Mouse (Mus musculus) cerebellum, adult 18-20 months (tissue): ENCODE data around the gene Plxna2.

Experiments
- DNase-seq, 2 experiments: peaks; one replicate each; pipeline ENCODE4 v3.0.0; 2021

Plxna2 gene

DNA sequence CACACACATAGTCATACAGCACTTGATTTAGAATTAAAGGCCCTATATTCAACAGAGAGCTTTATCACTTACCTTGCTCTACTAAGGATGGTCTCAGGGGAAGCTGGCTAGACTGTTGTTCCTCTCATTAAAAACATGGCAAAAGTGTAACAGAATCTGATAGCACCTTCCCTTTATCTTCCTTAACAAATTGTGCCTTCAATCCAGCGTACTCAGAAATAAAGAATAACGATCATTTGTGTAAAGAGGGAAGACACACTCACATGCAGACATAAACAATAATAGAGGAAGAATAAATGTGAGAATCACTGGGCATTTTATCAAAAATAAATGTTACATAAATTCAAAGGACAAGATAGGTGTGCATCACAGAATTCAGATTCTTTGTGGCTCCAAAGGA, at the start of gene Plxna2:
Gene Plxna2 (plus strand): TSS at position 301 of the 400 bp plus-strand sequence.
- no peak for DNase-seq

DNA sequence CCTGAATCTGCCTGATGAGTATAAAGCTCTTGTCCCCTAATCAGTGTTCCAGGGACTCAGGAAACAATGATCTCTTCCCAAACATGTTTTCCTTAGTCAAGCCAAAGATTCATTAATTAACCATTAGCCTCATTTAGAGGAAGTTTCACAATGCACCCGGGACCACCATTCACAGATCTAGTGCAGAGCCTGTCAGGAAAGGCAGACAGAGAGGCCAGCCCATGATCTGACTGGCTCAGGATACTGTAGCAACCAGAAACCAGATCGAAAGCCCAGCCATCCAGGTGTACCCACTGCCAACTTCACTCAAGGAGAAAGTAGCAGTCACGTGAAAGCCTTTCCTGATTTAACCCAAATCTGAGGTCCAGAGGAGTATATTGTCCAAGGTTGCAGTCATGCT, 44.1 kb upstream of the Plxna2 start:
- no peak for DNase-seq

GRCm38 (mm10) chr1:194578270-194578669, 39.7 kb upstream of the Plxna2 start:
- peak; percentile 91 to 94 for DNase-seq

DNA sequence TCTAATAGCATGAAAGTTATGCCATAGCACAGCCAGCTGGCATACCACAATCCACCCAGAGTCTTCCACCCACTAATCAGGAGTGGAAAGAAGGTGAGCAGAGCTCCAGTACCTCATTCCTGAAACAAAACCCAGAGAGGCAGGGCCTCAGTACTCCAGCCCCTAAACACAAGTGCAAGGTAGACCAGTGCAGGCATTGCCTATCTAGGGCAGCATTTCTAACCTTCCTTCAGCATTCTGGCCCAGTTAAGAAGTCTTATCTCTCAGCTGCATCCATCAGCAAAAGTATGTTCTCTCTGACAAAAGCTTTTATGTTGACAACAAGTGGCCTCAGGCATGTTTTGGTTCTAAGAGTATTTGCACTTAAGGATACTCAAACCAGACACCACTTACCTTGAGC, 37.5 kb upstream of the Plxna2 start:
- DNase-seq, result no peak

DNA sequence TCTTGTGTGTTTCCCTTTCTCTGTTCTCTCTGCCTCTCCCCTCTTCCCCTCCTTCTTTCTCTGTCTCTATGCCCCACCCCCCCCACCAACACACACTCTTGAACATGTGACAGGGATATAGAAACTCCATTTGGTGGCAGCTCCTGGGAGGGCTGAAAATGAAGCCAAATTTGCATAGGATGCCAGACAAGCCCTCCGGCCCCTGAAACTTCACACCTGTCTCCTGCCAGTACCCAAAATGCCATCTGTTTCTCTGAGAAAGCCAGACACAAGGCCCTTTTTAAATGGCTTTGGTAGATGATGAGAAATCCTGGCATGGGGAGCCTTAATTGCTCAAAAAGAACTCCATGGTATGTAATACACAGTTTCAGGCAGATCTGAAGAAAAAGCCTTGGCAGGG, 31.3 kb upstream of the Plxna2 start:
- DNase-seq, result peak; percentile 56 to 67

GRCm38 (mm10) chr1:194587532-194587931, 30.5 kb upstream of the Plxna2 start:
- DNase-seq, result peak; percentile 41 to 50

DNA sequence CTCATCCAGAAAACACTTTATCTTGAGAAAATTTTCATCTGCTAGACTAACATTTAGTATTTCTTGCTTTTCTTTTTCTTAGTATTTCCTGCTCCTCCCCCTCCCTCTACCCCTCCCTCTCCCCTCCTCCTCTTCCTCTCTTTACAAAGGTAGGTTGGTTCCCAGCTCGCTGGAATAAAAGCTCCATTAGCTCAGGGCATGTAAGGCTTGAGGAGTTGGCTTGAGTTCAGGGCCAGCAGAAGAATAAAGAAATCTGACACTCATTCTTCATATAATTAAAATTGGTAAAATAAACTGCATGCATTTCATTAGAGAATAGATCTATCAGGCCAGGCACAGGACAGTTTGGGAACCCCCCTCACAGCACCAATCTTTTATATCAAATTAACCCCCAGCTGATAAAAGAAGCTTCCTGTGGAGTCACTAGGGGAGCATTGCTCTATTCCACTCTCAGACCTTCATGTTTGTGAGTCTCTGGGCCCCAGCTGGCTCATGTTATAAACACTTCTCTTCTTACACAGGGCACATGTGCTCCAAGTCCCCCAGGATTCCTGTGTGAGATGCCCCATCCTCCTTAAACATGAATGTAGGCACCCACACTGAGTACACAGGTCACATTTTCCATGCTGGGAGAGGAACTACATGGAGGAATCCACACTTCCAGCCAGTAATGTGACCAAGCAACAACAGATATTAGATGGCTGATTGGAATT, 29.9 kb upstream of the Plxna2 start:
- no peak for DNase-seq

DNA sequence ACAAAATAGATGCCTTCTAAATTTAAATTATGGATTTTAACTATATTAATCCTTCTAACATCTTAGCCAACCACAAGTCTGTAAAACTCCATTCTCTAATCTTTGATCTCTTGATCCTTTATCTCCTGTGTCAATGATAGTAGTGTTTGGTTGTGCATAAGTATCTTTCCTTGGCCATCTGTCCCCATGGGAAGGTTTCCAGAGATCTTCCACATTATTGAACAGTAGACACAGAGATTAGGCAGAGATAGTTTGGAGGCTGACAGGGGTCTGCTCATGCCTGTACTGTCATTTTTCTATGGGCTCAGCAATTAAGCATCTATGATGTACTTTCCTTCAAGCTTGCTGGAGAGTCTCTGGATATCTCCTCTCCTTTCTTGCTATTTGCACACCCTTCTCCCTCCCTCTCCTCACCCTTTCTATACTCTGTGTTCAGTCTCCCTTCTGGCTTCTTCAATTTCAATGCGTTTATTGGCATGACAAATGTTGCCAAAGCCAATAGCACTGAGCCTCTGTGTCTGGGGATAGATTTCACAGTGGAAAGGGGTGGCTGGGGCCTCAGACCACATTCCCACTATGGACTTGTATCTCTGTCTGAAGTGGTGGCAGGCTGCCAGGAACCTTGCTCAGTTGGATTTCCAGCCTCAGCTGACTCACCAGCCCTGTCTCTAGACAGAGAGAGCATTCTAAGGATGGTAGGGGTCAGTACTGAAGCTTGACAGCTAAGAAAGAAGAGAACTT, 29.1 kb upstream of the Plxna2 start:
- DNase-seq, result peak; percentile 63 to 69

DNA sequence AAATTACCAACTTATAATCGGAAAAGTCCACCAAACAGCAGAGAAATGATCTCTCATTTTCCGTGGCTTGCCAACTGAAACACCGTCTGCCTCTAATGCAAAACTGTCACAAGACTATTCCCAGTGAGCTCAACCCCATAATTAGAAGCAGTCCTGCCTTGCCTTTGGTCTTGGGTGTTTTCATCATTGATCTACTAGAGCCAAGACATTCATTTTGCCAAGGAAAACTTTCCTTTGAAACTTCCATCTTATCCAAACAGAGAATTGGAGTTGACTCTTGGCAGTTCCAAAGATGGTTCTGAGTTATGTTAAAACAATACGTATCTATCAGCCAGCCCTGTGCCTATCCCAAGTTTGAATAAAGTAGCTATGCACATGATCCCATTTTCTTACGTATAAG, 24.9 kb upstream of the Plxna2 start:
- no peak for DNase-seq

DNA sequence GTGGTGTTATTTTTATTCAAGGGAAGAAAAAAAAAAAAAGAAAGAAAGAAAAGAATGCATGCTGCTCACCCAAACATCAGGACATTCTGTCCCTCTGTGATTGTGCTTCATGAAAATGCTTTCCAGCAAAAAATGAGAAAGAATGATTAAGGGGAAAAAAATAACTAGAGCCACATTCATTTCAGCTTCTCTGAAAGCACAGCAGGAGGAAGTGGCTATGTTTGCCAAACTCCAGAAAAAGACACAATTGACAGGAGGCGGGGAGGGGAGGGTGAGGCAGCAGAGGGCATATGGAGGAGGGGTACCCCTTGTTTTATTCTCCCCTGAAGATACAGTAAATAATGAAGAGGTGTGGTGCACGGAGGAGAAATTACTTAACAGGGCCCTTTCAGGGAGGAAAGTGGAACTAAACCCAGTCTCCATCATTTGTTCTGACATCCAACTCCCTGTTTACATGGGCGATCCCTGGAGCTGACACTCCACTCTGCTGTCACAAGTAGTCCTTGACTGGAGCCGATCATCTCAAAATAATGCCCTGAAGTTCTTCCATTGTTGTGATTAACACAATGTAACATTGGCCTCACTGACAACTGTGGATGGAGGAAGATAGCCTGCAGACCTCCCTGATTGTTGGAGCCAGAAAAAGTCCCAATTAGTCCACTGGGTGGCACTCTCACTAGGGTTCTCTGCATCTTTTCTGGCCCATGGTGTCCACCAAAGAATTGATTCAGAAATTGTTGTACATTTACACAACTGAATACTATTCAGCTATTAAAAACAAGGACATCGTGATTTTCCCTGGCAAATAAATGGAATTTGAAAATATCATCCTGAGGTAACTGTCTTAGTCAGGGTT, 10.4 kb upstream of the Plxna2 start:
- DNase-seq, result no peak

- DNase-seq, result no peak
Measured at GRCm38 (mm10) chr1:194610516-194610915, 7.5 kb upstream of the Plxna2 start.

- no peak for DNase-seq
Measured at GRCm38 (mm10) chr1:194612628-194613027, 5.4 kb upstream of the Plxna2 start.

DNA sequence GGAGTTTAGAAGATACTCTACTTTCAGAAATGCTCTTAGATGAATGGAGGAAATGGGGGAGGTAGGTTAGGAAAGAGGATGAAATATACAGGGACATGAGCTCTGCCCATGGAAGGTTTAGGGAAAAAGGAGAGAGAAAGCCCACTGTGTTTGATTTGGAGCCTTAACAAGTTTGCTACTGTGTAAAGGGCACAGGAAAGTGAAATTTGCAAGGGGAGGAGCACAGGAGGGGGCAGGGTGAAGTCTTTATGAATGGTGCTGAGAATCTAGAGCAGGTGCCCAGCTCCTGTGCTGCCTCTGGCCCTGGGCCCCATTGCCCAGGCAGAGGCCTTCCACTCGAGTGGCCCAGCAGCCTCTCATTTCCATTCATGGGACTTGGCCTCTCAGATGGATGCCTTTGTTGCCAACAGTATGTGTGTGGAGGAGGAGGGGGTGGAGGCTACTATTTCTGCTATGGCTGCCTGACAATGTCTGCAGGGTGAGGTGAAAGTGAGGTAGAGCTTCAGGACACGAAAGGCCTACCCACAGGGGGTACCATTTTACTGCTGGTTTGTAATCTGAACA, 4.7 kb upstream of the Plxna2 start:
- DNase-seq, result peak in 1 of 2 experiments; percentile 29

DNA sequence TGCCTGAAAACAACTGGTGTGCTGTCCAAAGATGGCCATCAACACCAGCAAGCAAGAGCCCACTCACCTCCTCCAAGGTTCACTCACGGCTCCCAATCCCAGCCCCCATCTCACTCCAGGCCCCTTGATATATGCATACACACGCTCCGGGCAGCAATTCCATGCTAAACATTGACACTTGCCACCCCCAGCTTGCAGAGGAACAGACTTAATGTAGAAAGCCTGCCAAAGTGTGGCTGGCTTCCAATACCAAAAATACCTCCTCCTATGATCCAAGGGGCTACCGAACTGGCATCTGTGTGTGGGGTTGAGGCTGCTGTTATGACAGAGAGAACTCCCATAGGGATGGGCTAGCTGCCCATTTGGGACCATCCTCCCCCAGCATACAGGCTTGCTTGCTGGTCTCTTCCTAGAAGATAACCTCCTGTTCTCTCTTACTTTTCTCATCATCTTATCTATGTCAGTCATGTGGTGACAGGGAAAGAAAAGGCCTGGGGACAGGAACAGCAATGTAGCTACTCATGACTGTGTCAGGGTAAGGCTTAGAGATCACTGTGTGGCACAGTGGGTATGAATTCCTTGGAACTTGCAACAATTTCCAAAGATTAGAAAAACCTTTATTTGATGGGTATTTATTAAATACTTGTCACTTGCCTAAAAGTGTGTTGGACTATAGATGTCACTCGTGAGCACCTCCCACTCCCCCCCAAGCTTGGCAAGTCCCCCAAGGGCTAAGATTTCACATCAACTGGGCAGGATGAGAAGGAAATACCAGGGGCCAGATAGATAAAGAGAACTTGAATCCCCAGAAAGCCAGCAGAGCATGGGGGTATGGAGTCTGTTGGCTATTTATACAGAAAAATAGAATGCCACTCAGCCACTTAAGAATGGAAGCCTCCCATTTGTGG, 3.8 kb upstream of the Plxna2 start:
- DNase-seq, result no peak

- no peak for DNase-seq
Measured at GRCm38 (mm10) chr1:194616136-194616535, 1.9 kb upstream of the Plxna2 start.

- peak; percentile 89 to 90 for DNase-seq
Measured at GRCm38 (mm10) chr1:194618841-194619311, 858 bp downstream of the Plxna2 start.

DNA sequence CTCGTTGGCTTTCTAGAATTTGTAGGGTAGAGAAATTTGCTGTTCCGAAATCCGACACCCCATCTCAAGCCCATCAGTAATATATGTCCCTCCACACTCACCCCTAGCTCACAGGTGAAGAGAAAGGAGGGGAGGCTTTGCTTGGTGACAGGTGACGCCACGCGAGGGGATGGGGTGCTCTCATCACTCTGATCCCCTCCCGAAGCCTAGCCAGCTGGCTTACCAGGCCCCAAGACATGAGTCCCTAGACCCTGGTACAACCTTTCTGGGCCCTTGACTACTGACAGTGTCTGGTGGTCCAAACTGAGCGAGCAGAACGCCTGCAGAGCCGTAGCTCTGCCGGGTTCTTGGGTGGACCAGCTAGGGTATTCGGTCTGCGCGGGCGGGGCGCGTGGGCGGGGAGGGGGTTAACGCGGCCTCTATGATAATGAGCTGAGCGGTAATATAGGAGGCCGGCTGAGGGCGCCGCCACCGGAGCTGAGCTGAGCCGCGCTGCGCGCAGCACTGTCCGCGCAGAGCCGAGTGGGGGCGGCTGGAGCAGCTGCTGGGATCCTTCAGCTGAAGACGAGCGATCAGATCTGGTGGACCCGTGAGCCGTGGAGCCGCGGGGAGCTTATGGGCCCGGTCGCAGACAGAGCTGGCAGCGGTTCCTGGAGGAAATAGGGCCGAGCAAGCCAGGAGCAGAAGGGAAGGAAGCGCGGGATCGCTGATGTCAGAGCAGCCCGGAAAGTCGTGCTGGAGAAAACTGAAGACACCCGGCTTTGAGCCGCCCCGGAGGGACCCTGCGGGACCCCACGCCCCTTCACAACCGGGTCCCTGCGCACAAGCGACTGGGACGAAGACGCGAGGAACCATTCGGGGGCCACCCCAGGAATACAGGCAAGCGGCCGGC, 1.6 kb downstream of the Plxna2 start:
- DNase-seq, result peak; percentile 92 to 93

DNA sequence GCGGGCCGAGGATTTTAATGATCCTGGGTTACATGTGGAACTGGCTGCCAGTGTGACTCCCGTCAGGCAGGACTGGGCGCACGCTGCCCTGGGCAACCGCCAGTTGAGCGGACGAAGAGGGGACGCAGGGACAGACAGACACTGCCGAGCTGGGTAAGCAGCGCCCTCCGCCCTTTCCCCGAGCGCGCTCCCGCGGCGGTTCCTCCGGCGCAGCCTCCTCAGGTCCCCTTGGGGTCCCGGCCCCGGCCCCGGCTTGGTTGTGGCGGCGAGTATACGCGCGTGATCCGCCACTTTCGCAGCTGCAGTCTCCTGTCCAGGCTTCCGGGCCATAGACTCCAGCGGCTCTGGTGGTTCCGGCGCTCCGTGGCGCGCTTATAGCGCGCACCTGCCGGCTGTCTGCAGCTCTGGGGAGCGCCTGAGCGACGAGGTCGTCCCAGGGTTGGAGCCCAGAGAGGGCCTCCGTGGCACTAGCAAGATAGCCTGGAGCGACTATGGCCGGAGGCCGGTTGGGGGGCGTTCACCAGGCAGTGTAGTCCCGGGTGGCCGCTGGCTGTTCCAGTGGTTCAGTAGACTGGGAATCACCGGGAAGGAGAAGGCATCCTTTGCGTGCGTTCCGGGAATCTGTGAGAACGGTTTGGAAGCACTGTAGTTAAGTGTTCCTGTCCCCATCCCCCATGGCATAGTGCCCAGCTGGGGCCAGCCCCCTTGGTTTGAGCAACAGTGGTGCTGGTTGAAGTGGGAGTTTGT, 2.4 kb downstream of the Plxna2 start:
- peak; percentile 58 to 70 for DNase-seq

DNA sequence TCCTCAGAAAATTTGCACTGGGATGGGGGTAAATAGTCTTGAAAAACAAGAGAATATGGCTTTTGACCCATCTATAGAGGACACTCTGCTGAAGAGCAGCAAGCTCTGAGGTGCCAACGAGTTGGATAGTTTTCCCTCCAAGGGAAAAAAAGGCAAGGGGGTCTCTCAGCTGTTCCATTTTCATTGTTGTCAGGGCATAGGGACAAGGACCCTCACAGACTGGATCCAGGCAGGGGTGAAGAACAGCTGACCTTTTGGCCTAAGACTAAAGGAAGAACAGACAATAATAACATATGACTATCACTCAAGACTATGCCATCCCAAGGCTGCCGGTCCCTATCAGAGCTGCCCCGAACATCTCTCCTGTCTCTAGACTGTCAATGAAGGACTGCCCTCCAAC, 4.2 kb downstream of the Plxna2 start:
- no peak for DNase-seq

DNA sequence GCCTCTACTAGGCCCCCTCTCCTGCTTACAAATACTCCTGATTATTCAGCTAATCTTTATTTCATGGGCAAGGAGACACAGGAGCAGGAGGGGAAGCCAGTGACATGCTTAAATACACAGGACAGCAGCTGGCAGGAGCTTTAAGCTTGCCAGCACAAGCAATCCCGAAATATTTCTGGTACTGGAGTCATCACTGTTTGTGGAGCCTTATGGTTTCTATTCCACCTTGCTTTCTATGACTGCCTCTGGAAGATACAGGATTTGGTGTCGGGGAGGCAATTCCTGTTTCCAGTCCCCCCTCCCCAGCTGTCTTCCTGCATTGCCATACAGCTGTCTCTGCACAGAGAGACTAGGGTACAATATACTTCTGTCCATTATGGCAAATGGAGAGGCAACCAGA, 4.7 kb downstream of the Plxna2 start:
- DNase-seq, result no peak
